In genomic region chr2:75883543-75883942, GRCm38 (mm10) we compare ENCODE assay signal across 9 mouse cellular contexts. TPM values are rescaled to one million over a fixed set of nuclear protein-coding genes. Genes with fewer than 3 reads are reported as not detected.
DNase-seq lines count a peak whose midpoint lies in the region; ATAC-seq lines count a peak whose summit lies in the region.
"Had no signal": no experiment of that assay in that cellular context is flagged by ENCODE, and none has a peak within 500 bp of the region (broad histone marks: within the 10 kb centered on the region; RNA-seq: fewer than 3 reads in every experiment).

No protein-coding gene starts in this region.

- no peak overlapping the region for H3K4me2 ChIP-seq in midbrain, embryonic 11.5 days
- H3K4me2 ChIP-seq in midbrain, embryonic 13.5 days (replicated peaks): no peak overlapping the region
- H3K4me2 ChIP-seq: heart, embryonic 13.5 days had no signal

- no peak overlapping the region for H3K9ac ChIP-seq in midbrain, embryonic 11.5 days (ENCODE audit: low read length)
- H3K9ac ChIP-seq in midbrain, embryonic 13.5 days (replicated peaks): no peak overlapping the region
- H3K9ac ChIP-seq: heart, embryonic 13.5 days had no signal

- no peak for ATAC-seq in midbrain, embryonic 11.5 days (ENCODE audit: low FRiP score)
- ATAC-seq in midbrain, embryonic 13.5 days: no peak
- ATAC-seq in activated CD4-positive, CD25-positive, alpha-beta regulatory T cell, adult 4 months: peak; percentile 89

- 59% methylated on average over 1 of the region's 1 CpGs for WGBS in midbrain, embryonic 11.5 days
- 59% methylated on average over 1 of the region's 1 CpGs for WGBS in midbrain, embryonic 13.5 days

- H3K4me1 ChIP-seq in midbrain, embryonic 11.5 days (ENCODE audit: control insufficient read depth, insufficient read depth, low read length): no peaks in the 10 kb centered on the region
- no peaks in the 10 kb centered on the region for H3K4me1 ChIP-seq in midbrain, embryonic 13.5 days (replicated peaks)
- H3K4me1 ChIP-seq: heart, embryonic 13.5 days had no signal

- no peaks in the 10 kb centered on the region for H3K9me3 ChIP-seq in midbrain, embryonic 11.5 days (ENCODE audit: control insufficient read depth, low read length)
- H3K9me3 ChIP-seq in midbrain, embryonic 13.5 days: no peaks in the 10 kb centered on the region
- H3K9me3 ChIP-seq: heart, embryonic 13.5 days had no signal

- peak; percentile 95 for DNase-seq in midbrain, embryonic 11.5 days (ENCODE audit: low spot score, missing footprints)
- peak; percentile 57 to 79 for DNase-seq in cerebellum, postnatal 25 days
- peak; percentile 64 to 83 for DNase-seq in heart, postnatal 14 days
- DNase-seq in left cerebral cortex, postnatal 4 days: peak; percentile 73
- DNase-seq in retina, adult 2 months (ENCODE audit: low read depth, low spot score): peak; percentile 32
- DNase-seq in thymus, postnatal 25 days: peak; percentile 66

- intact Hi-C loops in heart, postnatal 14 days (cut with DNase I): loop anchor here (1.0 to 2.0 kb wide), 2 partner anchors 82 to 187 kb away; no protein-coding TSS in a partner anchor
- intact Hi-C loops in left cerebral cortex, postnatal 4 days (cut with DNase I): loop anchor here (5.0 kb wide), 1 partner anchor 79 kb away; no protein-coding TSS in a partner anchor

- H3K27ac ChIP-seq in midbrain, embryonic 11.5 days (ENCODE audit: low read depth, low read length): no peak overlapping the region
- no peak overlapping the region for H3K27ac ChIP-seq in midbrain, embryonic 13.5 days
- H3K27ac ChIP-seq: heart, embryonic 13.5 days had no signal

- no peaks in the 10 kb centered on the region for H3K27me3 ChIP-seq in midbrain, embryonic 11.5 days (ENCODE audit: control insufficient read depth, insufficient read depth, low read length)
- H3K27me3 ChIP-seq in midbrain, embryonic 13.5 days: no peaks in the 10 kb centered on the region
- H3K27me3 ChIP-seq: heart, embryonic 13.5 days had no signal

- 0 out of 2 replicates have a peak, but pooled peaks cover 5% of the 10 kb centered on the region for H3K36me3 ChIP-seq in midbrain, embryonic 11.5 days (ENCODE audit: control insufficient read depth, insufficient read depth, low read length)
- H3K36me3 ChIP-seq in midbrain, embryonic 13.5 days: peaks cover 12% of the 10 kb centered on the region; the same call in 1 of the 2 replicates

- H3K4me3 ChIP-seq in midbrain, embryonic 11.5 days (ENCODE audit: low read depth, low read length): no peak overlapping the region
- no peak overlapping the region for H3K4me3 ChIP-seq in midbrain, embryonic 13.5 days (replicated peaks)
- H3K4me3 ChIP-seq: heart, embryonic 13.5 days had no signal

RNA-seq across cellular contexts. Expression of gene Agps, which starts 51.6 kb away (rescaled TPM):
- 44.0 and 46.3 TPM in 2 replicates for polyA plus RNA-seq in midbrain, embryonic 11.5 days (2014; fragmentation: Nextera tagmentation; extraction: Ambion mirVana)
- polyA plus RNA-seq in midbrain, embryonic 13.5 days (2015; fragmentation: Nextera tagmentation; extraction: Ambion mirVana): 29.6 and 31.5 TPM in 2 replicates
- 10 to 100 TPM; 17.2 to 20.0 TPM for polyA plus RNA-seq in activated CD4-positive, CD25-positive, alpha-beta regulatory T cell, adult 4 months (2017; shearing (Covaris generic))
- total RNA-seq in heart, postnatal 14 days (2021): 10 to 100 TPM; 38.6 to 39.2 TPM
- 10 to 100 TPM; 51.9 to 59.1 TPM for total RNA-seq in left cerebral cortex, postnatal 4 days (2021)

RNA-seq across cellular contexts. Expression of gene Ttc30b, which starts 54.8 kb away (rescaled TPM):
- 8.6 and 9.0 TPM in 2 replicates for polyA plus RNA-seq in midbrain, embryonic 11.5 days (2014; fragmentation: Nextera tagmentation; extraction: Ambion mirVana)
- polyA plus RNA-seq in midbrain, embryonic 13.5 days (2015; fragmentation: Nextera tagmentation; extraction: Ambion mirVana): 15.3 and 15.7 TPM in 2 replicates
- polyA plus RNA-seq in activated CD4-positive, CD25-positive, alpha-beta regulatory T cell, adult 4 months (2017; shearing (Covaris generic)): 1 to 10 TPM in 1 of 2 experiments, under 1 TPM in 1; 0.52 to 1.5 TPM
- total RNA-seq in heart, postnatal 14 days (2021): 10 to 100 TPM; 11.0 to 13.7 TPM
- total RNA-seq in left cerebral cortex, postnatal 4 days (2021): 10 to 100 TPM; 13.6 to 14.4 TPM

Comparison
In these comparisons a context has a peak if more than half of its experiments do, and no peak if none do; other contexts are left out.
1. DNase-seq: peak in every context shown above with its lines; median percentile 95 in midbrain, embryonic 11.5 days; 74 in heart, postnatal 14 days; 73 in left cerebral cortex, postnatal 4 days; 68 in cerebellum, postnatal 25 days; 66 in thymus, postnatal 25 days; 32 in retina, adult 2 months.